Mouse (Mus musculus) megakaryocyte-erythroid progenitor cell, adult 5 weeks (primary cell): ENCODE results near the gene Cd109. TPM values are rescaled to one million over a fixed set of nuclear protein-coding genes. Genes with fewer than 3 reads are reported as not detected.

Experiments
- polyA plus RNA-seq: library from polyadenylated mRNA; stranded (reverse); fragments of >175 nt; gene quantifications from 2 replicates; pipeline ENCODE4 v1.2.3, GENCODE M21; 2012

Cd109 gene
- not detected in 2 replicates for polyA plus RNA-seq

GRCm38 (mm10) chr9:78615401-78616021 lies at the start of gene Cd109:
TSS of gene Cd109 (plus strand) at chr9:78615546.

DNA sequence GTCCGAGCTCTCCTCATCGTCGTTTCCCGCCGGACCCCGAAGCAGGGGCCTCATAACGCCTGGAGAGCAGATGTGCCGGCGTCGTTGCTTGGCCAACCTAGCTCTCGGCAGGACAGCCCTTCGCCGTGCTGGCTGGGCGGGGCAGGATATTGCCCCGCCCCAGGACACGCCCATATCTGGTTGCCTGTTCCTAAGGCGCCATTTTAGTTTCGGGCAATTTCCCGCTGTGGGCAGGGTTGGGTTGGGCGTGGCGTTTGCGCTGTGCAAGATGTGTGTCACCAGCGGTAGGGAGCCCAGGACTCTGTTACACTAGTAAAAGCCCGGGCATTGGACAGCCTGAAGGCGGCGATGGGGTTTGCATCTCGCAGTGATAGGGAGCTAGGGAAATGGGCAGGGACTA lies 27.4 kb upstream of the Cd109 start, which contains the start of gene Slc17a5:
Gene Slc17a5 (minus strand): TSS at position 128 of the 400 bp plus-strand sequence.

Other genes starting within 250 kb of the Cd109 start
- gene Dppa5a, start 247.4 kb upstream of the Cd109 start, polyA plus RNA-seq: not detected in 2 replicates
- not detected in 2 replicates for gene Ooep, start 236.8 kb upstream of the Cd109 start, polyA plus RNA-seq
- gene Ddx43, start 219.8 kb upstream of the Cd109 start, polyA plus RNA-seq: 0.17 and 0.25 TPM in 2 replicates
- 10.1 and 11.4 TPM in 2 replicates for gene Cgas, start 172.3 kb upstream of the Cd109 start, polyA plus RNA-seq
- 8.9 and 11.2 TPM in 2 replicates for gene Mto1, start 167.3 kb upstream of the Cd109 start, polyA plus RNA-seq
- gene Gm17324, start 166.8 kb upstream of the Cd109 start, polyA plus RNA-seq: 0.21 and 0.49 TPM in 2 replicates
- gene Eef1a1, start 126.4 kb upstream of the Cd109 start, polyA plus RNA-seq: 992 and 1,036 TPM in 2 replicates
- 2.1 and 2.5 TPM in 2 replicates for gene Slc17a5, start 27.5 kb upstream of the Cd109 start, polyA plus RNA-seq